Mouse (Mus musculus) hindlimb bud, embryonic 11.5 days (tissue): Measurements from ENCODE around the gene Smim6.
A peak's percentile ranks its signal among the peaks of the same experiment; 100 is the strongest.

Experiments
- DNase-seq: peaks from one replicate; pipeline ENCODE4 v3.0.0-alpha.2; 2012; ENCODE audit warnings: low read depth, low spot score; ENCODE audit errors: extremely low spot score

Gene Smim6

DNA sequence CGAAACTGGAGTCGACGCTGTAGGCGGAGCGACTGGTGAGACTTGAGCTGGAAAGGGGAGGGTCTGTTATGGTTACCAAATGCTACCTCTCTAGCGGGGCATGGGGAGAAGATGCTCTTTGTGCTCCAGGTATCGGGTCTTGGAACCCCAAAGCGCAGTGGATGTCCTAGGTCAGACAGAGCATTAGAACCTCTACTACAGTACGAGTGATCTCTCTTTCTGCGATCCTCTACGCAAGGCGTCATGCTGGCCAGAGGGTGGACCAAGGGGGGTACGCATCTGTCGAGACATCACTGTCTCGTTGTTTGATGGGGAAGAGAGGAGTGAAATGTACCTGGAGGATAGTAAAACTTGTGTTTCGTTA, 21.9 kb downstream of the Smim6 start:
- no peak for DNase-seq

DNA sequence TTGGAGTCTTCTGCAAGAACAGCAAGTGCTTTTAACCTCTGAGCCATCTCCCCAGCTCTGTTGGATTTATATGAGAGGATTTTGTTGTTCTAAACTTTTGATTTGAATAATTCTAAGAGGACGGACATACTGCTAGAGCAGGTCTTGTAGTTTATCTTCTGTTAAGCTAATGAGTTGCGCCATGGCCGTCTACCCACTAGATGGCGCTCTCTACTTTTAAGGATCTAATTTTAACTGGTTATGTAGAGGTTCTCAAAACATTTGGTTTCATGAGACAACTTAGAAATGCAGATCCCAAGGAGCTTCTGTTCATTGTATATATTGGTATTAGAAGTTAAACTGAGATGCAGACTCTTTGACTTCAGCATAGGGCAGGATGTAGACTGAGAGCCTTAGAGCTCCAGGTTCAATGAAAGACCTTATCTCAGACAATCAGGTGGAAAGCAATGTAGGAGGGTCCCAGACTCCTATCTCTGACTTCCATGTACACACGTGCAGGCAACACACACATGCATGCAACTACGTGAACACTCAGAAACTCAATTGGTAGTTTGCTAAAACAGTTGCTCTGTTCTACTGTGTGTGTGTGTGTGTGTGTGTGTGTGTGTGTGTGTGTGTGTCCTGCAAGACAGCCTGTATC, 28.0 kb downstream of the Smim6 start:
- DNase-seq = peak; percentile 57

DNA sequence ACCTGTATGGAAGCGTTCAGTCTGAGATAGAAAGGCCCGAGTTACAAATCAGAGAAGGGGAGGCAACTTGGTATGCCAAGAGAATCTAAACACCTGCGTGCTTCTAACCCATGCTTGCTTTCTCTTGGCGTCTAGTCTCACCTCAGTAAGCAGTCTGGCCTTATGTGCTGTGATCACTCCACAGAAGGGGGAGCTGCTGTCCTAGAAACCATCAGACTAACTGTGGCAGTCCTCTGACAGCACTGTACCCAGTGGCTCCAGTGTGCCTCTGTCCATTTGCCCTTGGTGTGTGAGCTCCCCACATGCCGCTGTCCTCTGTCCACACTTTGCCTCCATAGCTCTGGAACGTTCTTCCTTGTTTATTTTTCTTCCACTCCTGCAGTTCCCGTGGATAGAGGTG, 30.2 kb downstream of the Smim6 start:
- no peak for DNase-seq

GRCm38 (mm10) chr11:115945247-115945646, 33.4 kb downstream of the Smim6 start:
- DNase-seq = no peak

- DNase-seq = no peak
Observed at GRCm38 (mm10) chr11:115946221-115946828, 34.5 kb downstream of the Smim6 start.

- no peak for DNase-seq
Observed at GRCm38 (mm10) chr11:115948316-115948715, 36.5 kb downstream of the Smim6 start.

GRCm38 (mm10) chr11:115950719-115951118, 38.9 kb downstream of the Smim6 start:
- no peak for DNase-seq

GRCm38 (mm10) chr11:115954712-115955111, 42.9 kb downstream of the Smim6 start:
- no peak for DNase-seq

DNA sequence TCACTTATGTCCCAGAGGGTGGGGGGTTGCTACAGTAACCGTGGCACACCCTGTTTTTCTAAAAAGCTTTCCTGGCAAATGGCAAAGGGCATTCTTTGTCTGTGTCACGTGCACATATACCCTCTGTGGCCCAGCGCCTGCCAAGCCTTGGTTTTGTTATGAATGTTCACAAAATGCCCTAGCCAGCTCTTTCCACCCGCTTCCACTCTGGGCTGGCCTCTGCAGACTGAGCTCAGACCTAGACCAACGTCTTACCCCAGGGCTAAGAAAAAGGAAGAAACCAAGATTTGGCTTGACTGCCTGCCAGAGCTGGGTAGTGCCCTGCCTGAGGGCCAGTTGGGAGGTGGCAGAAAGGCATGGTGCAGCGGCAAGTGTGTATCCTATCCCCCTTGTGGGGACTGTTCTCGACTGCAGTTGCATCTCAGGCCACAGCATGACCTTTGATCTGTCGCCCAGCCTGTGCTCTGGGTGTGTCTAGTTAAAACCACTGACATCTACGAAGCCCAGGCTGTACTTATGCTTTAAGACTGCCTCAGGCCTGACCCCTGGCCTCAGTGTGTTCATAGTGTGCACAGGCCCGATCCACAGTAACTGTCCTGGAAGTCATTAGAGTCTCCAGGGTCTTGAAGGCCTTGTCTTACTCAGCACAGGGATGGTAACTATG, 43.5 kb downstream of the Smim6 start:
- no peak for DNase-seq

DNA sequence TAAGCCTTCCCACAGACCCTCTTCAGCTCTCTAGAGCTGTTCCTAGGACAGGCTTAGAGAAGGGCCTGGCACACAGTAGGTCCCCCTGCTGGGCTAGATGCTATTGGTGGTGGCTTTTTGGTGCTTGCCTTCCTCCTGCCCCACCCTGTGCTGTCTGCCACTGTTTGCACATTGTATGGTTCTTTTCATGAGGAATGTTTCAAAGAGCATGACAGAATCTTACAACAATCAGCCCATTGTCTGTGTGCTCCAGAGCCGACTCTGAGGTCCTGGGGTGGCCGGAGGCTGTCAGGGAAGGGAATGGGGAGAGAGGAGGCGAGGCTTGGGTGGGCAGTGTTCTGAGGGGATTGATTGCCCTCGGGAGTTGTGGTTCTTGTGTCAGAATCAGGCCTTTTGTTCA, 44.6 kb downstream of the Smim6 start:
- no peak for DNase-seq

- no peak for DNase-seq
Observed at GRCm38 (mm10) chr11:115957971-115958370, 46.2 kb downstream of the Smim6 start.

- no peak for DNase-seq
Observed at GRCm38 (mm10) chr11:115959018-115959417, 47.2 kb downstream of the Smim6 start.

DNA sequence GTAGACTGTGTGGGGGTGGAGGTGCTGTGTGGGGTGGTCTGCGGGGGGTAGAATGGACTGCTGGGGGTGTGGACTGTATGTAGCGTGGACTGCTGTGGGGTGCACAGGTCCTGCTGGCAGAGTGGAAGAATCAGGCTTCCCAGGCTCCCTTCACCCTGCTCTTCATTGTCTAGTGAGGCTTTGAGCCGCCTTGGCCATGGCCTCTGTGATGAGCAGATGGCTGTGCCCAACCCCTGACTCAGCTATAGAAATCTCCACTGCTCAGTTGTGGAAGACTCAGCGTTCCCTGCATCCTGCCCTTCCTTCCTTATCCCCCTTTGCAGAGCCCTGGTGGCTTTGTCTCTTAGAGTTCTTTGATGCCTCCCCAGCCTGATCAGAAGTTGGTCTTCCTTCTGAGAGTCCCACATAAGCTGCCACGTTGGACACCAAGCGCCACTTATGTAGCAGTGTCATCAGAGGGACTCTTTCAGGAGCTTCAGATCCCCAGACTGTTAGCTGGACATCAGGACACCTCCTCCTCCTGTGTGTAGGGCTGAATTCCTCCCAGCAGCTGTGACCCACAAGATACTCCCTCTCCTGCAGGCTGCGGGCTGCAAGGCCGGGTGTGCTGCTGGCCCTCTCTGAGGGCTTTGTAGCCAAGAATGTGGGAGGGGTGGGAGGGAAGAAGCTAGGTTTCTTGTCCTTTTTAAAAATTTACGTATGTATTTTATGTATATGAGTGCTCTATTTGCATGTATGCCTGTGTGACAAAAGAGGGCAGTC, 51.0 kb downstream of the Smim6 start:
- no peak for DNase-seq
